Mouse (Mus musculus): ENCODE measurements around the gene Ccdc141. TPM values are rescaled to one million over a fixed set of nuclear protein-coding genes. Genes with fewer than 3 reads are reported as not detected.
A peak's percentile ranks its signal among the peaks of the same experiment; 100 is the strongest.

The Ccdc141 gene
- polyA plus RNA-seq, 2 experiments, result 0.29 to 0.58 TPM

DNA sequence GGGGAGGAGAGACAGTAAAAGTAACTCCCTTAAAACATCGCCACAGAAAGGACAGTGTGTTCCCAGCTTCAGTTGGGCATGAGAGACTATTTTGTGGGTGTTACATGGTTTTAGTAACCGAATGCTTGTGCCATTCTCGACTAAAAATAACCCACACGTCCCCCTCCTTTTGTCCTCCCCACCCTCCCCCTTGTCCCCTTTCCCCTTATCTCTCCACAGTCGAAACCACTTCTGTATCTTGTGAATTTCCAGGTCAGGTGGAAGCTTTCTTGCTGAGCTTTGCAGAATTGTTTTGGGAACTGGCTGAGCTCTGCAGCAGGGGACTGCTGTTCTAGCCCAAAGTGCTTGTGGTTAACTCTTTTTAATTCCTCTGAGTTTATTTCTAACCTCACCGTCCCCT, 200.2 kb downstream of the Ccdc141 start:
- Histone ChIP-seq H3K9me3 (ENCODE audit: control insufficient read depth, low read length) (no peaks in the 10 kb centered on the region), H3K27me3 (ENCODE audit: control insufficient read depth, insufficient read depth, low read length) (no peaks in the 10 kb centered on the region), H3K27ac (no peak overlapping the region), H3K4me3 (ENCODE audit: insufficient read depth in 1 of 2, low read depth in 2 of 2, low read length in 2 of 2) (no peak overlapping the region), H3K36me3 (replicated peaks; ENCODE audit: control insufficient read depth, insufficient read depth, low read depth) (no peaks in the 10 kb centered on the region), H3K4me1 (replicated peaks; ENCODE audit: control insufficient read depth in 2 of 2, insufficient read depth in 2 of 2, low read length in 1 of 2) (no peaks in the 10 kb centered on the region), H3K4me2 (ENCODE audit: low read depth) (no peak overlapping the region), H3K9ac (replicated peaks) (no peak overlapping the region)
- DNase-seq (ENCODE audit: low read depth in 3 of 3, low spot score in 3 of 3) (no peak), ATAC-seq (ENCODE audit: insufficient read depth) (no peak)
- TF ChIP-seq EP300 (IDR thresholded peaks at IDR 0.05; ENCODE audit: low read depth) (no peak), CTCF (IDR thresholded peaks at IDR 0.05; ENCODE audit: low read depth) (no peak)
- WGBS (ENCODE audit: insufficient replicate concordance), result 11% methylated on average over 6 of the region's 6 CpGs

GRCm38 (mm10) chr2:76969637-76970036, 200.8 kb downstream of the Ccdc141 start:
- no peaks in the 10 kb centered on the region for H3K9me3 ChIP-seq (ENCODE audit: control insufficient read depth, low read length)
- H3K36me3 ChIP-seq (replicated peaks; ENCODE audit: control insufficient read depth, insufficient read depth, low read depth), result no peaks in the 10 kb centered on the region
- ATAC-seq (ENCODE audit: insufficient read depth), result no peak
- H3K4me2 ChIP-seq (ENCODE audit: low read depth), result no peak overlapping the region
- no peak overlapping the region for H3K27ac ChIP-seq
- H3K9ac ChIP-seq (replicated peaks), result no peak overlapping the region
- H3K4me1 ChIP-seq (replicated peaks; ENCODE audit: control insufficient read depth in 2 of 2, insufficient read depth in 2 of 2, low read length in 1 of 2), result no peaks in the 10 kb centered on the region
- DNase-seq (ENCODE audit: low read depth in 3 of 3, low spot score in 3 of 3), result no peak
- no peaks in the 10 kb centered on the region for H3K27me3 ChIP-seq (ENCODE audit: control insufficient read depth, insufficient read depth, low read length)
- H3K4me3 ChIP-seq (ENCODE audit: insufficient read depth in 1 of 2, low read depth in 2 of 2, low read length in 2 of 2), result no peak overlapping the region
- TF ChIP-seq EP300 (IDR thresholded peaks at IDR 0.05; ENCODE audit: low read depth), result no peak
- no peak for TF ChIP-seq CTCF (IDR thresholded peaks at IDR 0.05; ENCODE audit: low read depth)
- WGBS (ENCODE audit: insufficient replicate concordance), result 61% methylated on average over 21 of the region's 21 CpGs

- no peaks in the 10 kb centered on the region for H3K9me3 ChIP-seq (ENCODE audit: control insufficient read depth, low read length)
- ATAC-seq (ENCODE audit: insufficient read depth), result no peak
- no peaks in the 10 kb centered on the region for H3K36me3 ChIP-seq (replicated peaks; ENCODE audit: control insufficient read depth, insufficient read depth, low read depth)
- H3K27me3 ChIP-seq (ENCODE audit: control insufficient read depth, insufficient read depth, low read length), result no peaks in the 10 kb centered on the region
- WGBS (ENCODE audit: insufficient replicate concordance), result 21% methylated on average over 8 of the region's 8 CpGs
- TF ChIP-seq CTCF (IDR thresholded peaks at IDR 0.05; ENCODE audit: low read depth), result peak; percentile 70
- TF ChIP-seq EP300 (IDR thresholded peaks at IDR 0.05; ENCODE audit: low read depth), result no peak
- H3K9ac ChIP-seq (replicated peaks), result no peak overlapping the region
- DNase-seq (ENCODE audit: low read depth in 3 of 3, low spot score in 3 of 3), result peak in 2 of 3 experiments; percentile 4 to 10
- no peaks in the 10 kb centered on the region for H3K4me1 ChIP-seq (replicated peaks; ENCODE audit: control insufficient read depth in 2 of 2, insufficient read depth in 2 of 2, low read length in 1 of 2)
- no peak overlapping the region for H3K4me3 ChIP-seq (ENCODE audit: insufficient read depth in 1 of 2, low read depth in 2 of 2, low read length in 2 of 2)
- H3K27ac ChIP-seq, result no peak overlapping the region
- no peak overlapping the region for H3K4me2 ChIP-seq (ENCODE audit: low read depth)
These were observed 201.5 kb downstream of the Ccdc141 start for GRCm38 (mm10) chr2:76968919-76969318.

GRCm38 (mm10) chr2:76966582-76966981, 203.9 kb downstream of the Ccdc141 start:
- 62% methylated on average over 6 of the region's 6 CpGs for WGBS (ENCODE audit: insufficient replicate concordance)
- Histone ChIP-seq H3K27me3 (ENCODE audit: control insufficient read depth, insufficient read depth, low read length) (no peaks in the 10 kb centered on the region), H3K27ac (no peak overlapping the region), H3K4me2 (ENCODE audit: low read depth) (no peak overlapping the region), H3K4me3 (ENCODE audit: insufficient read depth in 1 of 2, low read depth in 2 of 2, low read length in 2 of 2) (no peak overlapping the region), H3K9me3 (ENCODE audit: control insufficient read depth, low read length) (no peaks in the 10 kb centered on the region), H3K36me3 (replicated peaks; ENCODE audit: control insufficient read depth, insufficient read depth, low read depth) (no peaks in the 10 kb centered on the region), H3K4me1 (replicated peaks; ENCODE audit: control insufficient read depth in 2 of 2, insufficient read depth in 2 of 2, low read length in 1 of 2) (no peaks in the 10 kb centered on the region), H3K9ac (replicated peaks) (no peak overlapping the region)
- DNase-seq (ENCODE audit: low read depth in 3 of 3, low spot score in 3 of 3) (no peak), ATAC-seq (ENCODE audit: insufficient read depth) (no peak)
- no peak for TF ChIP-seq CTCF (IDR thresholded peaks at IDR 0.05; ENCODE audit: low read depth)
- TF ChIP-seq EP300 (IDR thresholded peaks at IDR 0.05; ENCODE audit: low read depth), result no peak

DNA sequence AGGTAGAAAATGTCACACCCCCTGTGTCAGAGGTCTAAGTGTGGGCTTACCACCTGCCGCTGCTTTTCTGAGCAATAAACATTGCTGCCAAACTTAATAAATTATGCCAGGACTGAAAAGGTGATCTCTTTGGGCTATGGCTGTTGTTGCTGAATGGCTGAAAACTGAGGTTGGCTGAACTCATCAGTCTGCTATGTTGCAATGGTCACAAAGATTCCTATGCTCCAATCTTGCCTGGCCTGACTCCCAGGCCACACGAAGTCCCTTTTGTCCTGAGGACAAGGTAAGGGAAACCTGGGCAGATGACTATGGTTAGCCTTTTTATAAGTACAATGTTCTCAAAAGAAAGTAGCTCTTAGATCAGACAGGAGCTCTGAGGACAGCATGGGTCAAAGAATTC, 204.4 kb downstream of the Ccdc141 start:
- Histone ChIP-seq H3K36me3 (replicated peaks; ENCODE audit: control insufficient read depth, insufficient read depth, low read depth) (no peaks in the 10 kb centered on the region), H3K9me3 (ENCODE audit: control insufficient read depth, low read length) (no peaks in the 10 kb centered on the region), H3K27ac (no peak overlapping the region), H3K4me2 (ENCODE audit: low read depth) (no peak overlapping the region), H3K4me1 (replicated peaks; ENCODE audit: control insufficient read depth in 2 of 2, insufficient read depth in 2 of 2, low read length in 1 of 2) (no peaks in the 10 kb centered on the region), H3K9ac (replicated peaks) (no peak overlapping the region), H3K27me3 (ENCODE audit: control insufficient read depth, insufficient read depth, low read length) (no peaks in the 10 kb centered on the region), H3K4me3 (ENCODE audit: insufficient read depth in 1 of 2, low read depth in 2 of 2, low read length in 2 of 2) (no peak overlapping the region)
- DNase-seq (ENCODE audit: low read depth in 3 of 3, low spot score in 3 of 3) (no peak), ATAC-seq (ENCODE audit: insufficient read depth) (no peak)
- TF ChIP-seq EP300 (IDR thresholded peaks at IDR 0.05; ENCODE audit: low read depth) (no peak), CTCF (IDR thresholded peaks at IDR 0.05; ENCODE audit: low read depth) (no peak)
- 55% methylated on average over 2 of the region's 2 CpGs for WGBS (ENCODE audit: insufficient replicate concordance)
